Mouse (Mus musculus) CH12.LX (cell line): ENCODE results near the gene Arrdc3. TPM values are rescaled to one million over a fixed set of nuclear protein-coding genes. Genes with fewer than 3 reads are reported as not detected.

Source experiments
- DNase-seq: peaks from one replicate; pipeline ENCODE4 v3.0.0-alpha.2; 2013; ENCODE audit errors: extremely low read depth
- H3K27ac ChIP-seq: 2 replicates; pipeline ENCODE4 v1.5.1; 2012; ENCODE audit warnings: low read depth, mild to moderate bottlenecking, control low read depth, moderate library complexity; ENCODE audit not compliant: insufficient read depth
- H3K27me3 ChIP-seq: replicated peaks from 2 replicates; pipeline ENCODE3; 2012; ENCODE audit warnings: inconsistent platforms
- H3K36me3 ChIP-seq, 2 experiments: replicated peaks in 1 of 2; 2 replicates each; pipeline versions ENCODE3 to v1.6.1; 2012; ENCODE audit warnings: inconsistent platforms in 1 of 2, low read length in 1 of 2, mild to moderate bottlenecking in 1 of 2, mixed read lengths in 1 of 2, moderate library complexity in 1 of 2; ENCODE audit not compliant: control insufficient read depth in 1 of 2, insufficient read depth in 1 of 2
- H3K4me1 ChIP-seq, 2 experiments: 2 replicates each; pipeline ENCODE4 v1.6.1; 2012; ENCODE audit warnings: inconsistent platforms in 1 of 2, moderate library complexity in 1 of 2; ENCODE audit not compliant: insufficient read depth in 2 of 2, control insufficient read depth in 1 of 2
- H3K4me2 ChIP-seq: 2 replicates; pipeline ENCODE4 v1.6.1; 2012; ENCODE audit warnings: low read depth, mild to moderate bottlenecking, control low read depth; ENCODE audit not compliant: poor library complexity, insufficient read depth, severe bottlenecking
- H3K4me3 ChIP-seq, 3 experiments: fragments of 150-350 bp in 1 of 3; sonication (generic) in 1 of 3; replicated peaks in 1 of 3; 2 replicates each; pipeline versions ENCODE3 to v1.5.1; 2011 to 2012; ENCODE audit warnings: low read depth in 2 of 3, low read length in 2 of 3, mild to moderate bottlenecking in 2 of 3, moderate library complexity in 2 of 3, control low read depth in 1 of 3, improper control_type of control experiment in 1 of 3, inconsistent platforms in 1 of 3, mixed read lengths in 1 of 3; ENCODE audit not compliant: poor library complexity in 1 of 3
- H3K79me2 ChIP-seq: replicated peaks from 2 replicates; pipeline ENCODE4 v1.6.1; 2012; ENCODE audit warnings: mild to moderate bottlenecking, moderate library complexity; ENCODE audit not compliant: control insufficient read depth, poor library complexity, insufficient read depth, severe bottlenecking; ENCODE audit errors: extremely low read depth
- H3K9ac ChIP-seq: 2 replicates; pipeline ENCODE4 v1.6.1; 2012; ENCODE audit warnings: low read depth, mild to moderate bottlenecking, control low read depth, moderate library complexity; ENCODE audit not compliant: insufficient read depth
- H3K9me3 ChIP-seq: replicated peaks from 2 replicates; pipeline ENCODE3; 2012; ENCODE audit warnings: low read length, inconsistent platforms, mixed read lengths
- BHLHE40 ChIP-seq: IDR thresholded peaks from 2 replicates; pipeline ENCODE4 v1.6.1; 2011; ENCODE audit warnings: mild to moderate bottlenecking, low read depth, low read length, improper control_type of control experiment
- E2F4 ChIP-seq: IDR thresholded peaks from 2 replicates; pipeline ENCODE4 v1.6.1; 2011; ENCODE audit warnings: low read depth, low read length, improper control_type of control experiment; ENCODE audit not compliant: insufficient replicate concordance
- EP300 ChIP-seq: IDR thresholded peaks from 2 replicates; pipeline ENCODE4 v1.6.1; 2011; ENCODE audit warnings: low read length, improper control_type of control experiment
- IRF4 ChIP-seq: IDR thresholded peaks from 2 replicates; pipeline ENCODE4 v1.6.1; 2014; ENCODE audit warnings: low read depth, mild to moderate bottlenecking, inconsistent platforms, low read length, improper control_type of control experiment
- JUN ChIP-seq: IDR thresholded peaks from 2 replicates; pipeline ENCODE4 v1.6.1; 2011; ENCODE audit warnings: low read depth, mild to moderate bottlenecking, low read length, improper control_type of control experiment, moderate library complexity; ENCODE audit not compliant: insufficient read depth
- JUND ChIP-seq: conservative IDR thresholded peaks from 2 replicates; pipeline ENCODE4 v1.6.1; 2011; ENCODE audit warnings: low read depth, low read length, improper control_type of control experiment
- KAT2A ChIP-seq: IDR thresholded peaks from 2 replicates; pipeline ENCODE4 v1.6.1; 2012; ENCODE audit warnings: low read length, improper control_type of control experiment, inconsistent platforms; ENCODE audit not compliant: insufficient replicate concordance
- MAX ChIP-seq: IDR thresholded peaks from 2 replicates; pipeline ENCODE4 v1.6.1; 2011; ENCODE audit warnings: low read length, improper control_type of control experiment
- MEF2A ChIP-seq: IDR thresholded peaks from 2 replicates; pipeline ENCODE4 v1.6.1; 2014; ENCODE audit warnings: low read depth, mild to moderate bottlenecking, inconsistent platforms, low read length, improper control_type of control experiment, borderline replicate concordance
- MYC ChIP-seq: IDR thresholded peaks from 2 replicates; pipeline ENCODE4 v1.6.1; 2011; ENCODE audit warnings: low read depth, mild to moderate bottlenecking, improper control_type of control experiment, low read length
- POLR2A ChIP-seq: IDR thresholded peaks from 2 replicates; pipeline ENCODE4 v1.6.1; 2011; ENCODE audit warnings: low read depth, mild to moderate bottlenecking, improper control_type of control experiment, low read length
- POLR2AphosphoS2 ChIP-seq: IDR thresholded peaks from 2 replicates; pipeline ENCODE4 v1.6.1; 2011; ENCODE audit warnings: low read depth, low read length, improper control_type of control experiment
- RCOR1 ChIP-seq: conservative IDR thresholded peaks from 2 replicates; pipeline ENCODE4 v1.6.1; 2012; ENCODE audit warnings: low read depth, mild to moderate bottlenecking, inconsistent platforms, low read length, improper control_type of control experiment
- TBP ChIP-seq: conservative IDR thresholded peaks from 2 replicates; pipeline ENCODE4 v1.6.1; 2011; ENCODE audit warnings: low read depth, low read length, improper control_type of control experiment
- UBTF ChIP-seq: IDR thresholded peaks from 2 replicates; pipeline ENCODE4 v1.6.1; 2012; ENCODE audit warnings: low read depth, mild to moderate bottlenecking, inconsistent platforms, low read length, improper control_type of control experiment, moderate library complexity
- ZC3H11A ChIP-seq: IDR thresholded peaks from 2 replicates; pipeline ENCODE4 v1.6.1; 2012; ENCODE audit warnings: low read depth, mild to moderate bottlenecking, inconsistent platforms, low read length, improper control_type of control experiment
- ZKSCAN1 ChIP-seq: IDR thresholded peaks from 2 replicates; pipeline ENCODE4 v1.6.1; 2012; ENCODE audit warnings: low read depth, inconsistent platforms, low read length, improper control_type of control experiment, borderline replicate concordance
- ZMIZ1 ChIP-seq: IDR thresholded peaks from 2 replicates; pipeline ENCODE4 v1.6.1; 2012; ENCODE audit warnings: low read depth, mild to moderate bottlenecking, inconsistent platforms, low read length, improper control_type of control experiment
- dilution Hi-C: fragments of 300-500 bp; cut with MboI; formaldehyde crosslinking; loops from 2 replicates; pipeline ENCODE4 v1.14.3; 2020; ENCODE audit warnings: low sequenced_read_pairs; ENCODE audit not compliant: extremely low pct_unique_long_range_greater_than_20kb, extremely low pct_ligation_motif_present
- in situ Hi-C: fragments of 300-500 bp; cut with MboI; formaldehyde crosslinking; loops from 3 replicates; pipeline ENCODE4 v1.14.3; 2019; ENCODE audit warnings: low sequenced_read_pairs, low pct_ligation_motif_present, low pct_unique_long_range_greater_than_20kb, mixed read lengths
- polyA plus RNA-seq: library from polyadenylated mRNA; unstranded; fragments of >175 nt; gene quantifications from 2 replicates; pipeline ENCODE4 v1.2.1, GENCODE M21; 2012; ENCODE audit warnings: low read depth; ENCODE audit not compliant: insufficient read length
- total RNA-seq, 2 experiments: library from RNA; depleted of rRNA; stranded (reverse); fragments of 300-350 nt in 1 of 2; fragments of >200 nt in 1 of 2; gene quantifications; 2 replicates each; pipeline ENCODE4 v1.2.3; 2012 to 2014

Arrdc3 gene
- total and polyA plus RNA-seq, 3 experiments = 3.8 to 11.7 (median 5.6) TPM

DNA sequence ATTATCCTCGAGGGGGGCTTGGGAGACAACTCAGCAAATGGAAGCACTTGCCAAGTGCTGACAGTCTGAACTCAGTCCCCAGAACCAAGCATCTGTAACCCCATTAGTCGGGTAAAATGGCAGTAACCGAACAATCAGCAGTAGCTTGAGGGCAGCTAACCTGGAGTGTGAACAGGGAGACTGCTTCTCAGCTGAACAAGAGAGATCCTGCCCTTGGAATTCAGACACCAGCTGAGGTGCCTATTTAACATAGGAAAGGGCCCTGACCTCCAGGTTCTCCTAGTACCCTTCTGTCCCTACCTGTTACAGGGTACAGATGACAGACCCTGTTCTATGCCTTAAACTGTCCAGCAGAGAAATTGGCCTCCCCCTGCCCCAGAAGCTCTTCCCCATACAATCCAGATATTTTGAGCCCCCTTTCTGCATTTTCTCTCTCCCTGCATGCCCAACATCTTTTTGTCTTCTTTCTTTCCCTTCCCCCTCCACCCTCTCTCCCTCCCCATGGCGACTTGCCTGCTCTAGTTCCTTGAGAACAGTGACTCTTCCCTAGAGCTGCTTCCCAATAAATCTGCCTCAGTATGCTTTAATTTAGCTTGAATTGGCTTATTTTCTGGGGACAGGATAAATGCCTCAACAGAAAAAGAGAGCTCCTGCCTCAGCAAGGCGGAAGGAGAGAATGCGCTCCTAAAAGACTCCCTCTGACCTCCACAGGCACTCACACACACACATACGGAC is 38.6 kb downstream of the Arrdc3 start:
- Histone ChIP-seq H3K79me2 (no peaks in the 10 kb centered on the region), H3K9me3 (no peaks in the 10 kb centered on the region), H3K4me3 (no peak overlapping the region), H3K9ac (no peak overlapping the region), H3K27me3 (no peaks in the 10 kb centered on the region), H3K4me2 (no peak overlapping the region), H3K4me1 (no peaks in the 10 kb centered on the region), H3K36me3 (no peaks in the 10 kb centered on the region), H3K27ac (no peak overlapping the region)
- TF ChIP-seq E2F4 (no peak), JUND (no peak), MYC (no peak), ZC3H11A (no peak), RCOR1 (no peak), IRF4 (no peak), POLR2AphosphoS2 (no peak), JUN (no peak), MAX (no peak), UBTF (no peak), KAT2A (no peak)
- in situ Hi-C loops = no loop called here
- dilution Hi-C loops = no loop called here
- DNase-seq = no peak

DNA sequence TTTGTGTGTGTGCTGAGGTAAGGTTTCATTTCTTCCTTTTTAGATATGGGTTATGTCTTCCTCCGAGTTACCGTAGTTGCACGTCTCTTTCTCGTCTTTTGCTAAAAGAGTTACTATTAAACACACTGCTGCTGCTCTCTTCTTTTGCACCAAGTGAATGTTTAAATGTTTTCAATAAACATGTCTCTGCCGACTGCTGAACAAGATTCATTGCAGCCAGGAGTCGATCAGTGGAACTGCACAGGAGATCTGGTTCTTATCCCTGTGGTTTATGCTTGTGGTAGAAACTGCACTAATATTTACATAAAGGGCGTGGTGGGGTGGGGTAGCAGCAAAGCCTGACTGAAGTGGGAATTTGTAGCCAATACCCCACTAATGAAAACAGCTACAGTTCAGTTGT is 45.0 kb downstream of the Arrdc3 start:
- H3K27ac ChIP-seq = no peak overlapping the region
- H3K4me2 ChIP-seq = peak overlapping the region; percentile 78
- no peaks in the 10 kb centered on the region for H3K27me3 ChIP-seq
- no peaks in the 10 kb centered on the region for H3K79me2 ChIP-seq
- no peak overlapping the region for H3K9ac ChIP-seq
- TF ChIP-seq MEF2A = no peak
- no peak for TF ChIP-seq MAX
- no peak for TF ChIP-seq ZMIZ1
- no peak for TF ChIP-seq ZKSCAN1
- 0 out of 2 replicates have a peak, but pooled peaks have one; percentile 40 for TF ChIP-seq TBP
- peak; percentile 10; the same call in 1 of the 2 replicates for TF ChIP-seq BHLHE40
- TF ChIP-seq POLR2A = no peak
- peak; percentile 67 for TF ChIP-seq IRF4
- TF ChIP-seq EP300 = peak; percentile 57; the same call in 1 of the 2 replicates
- TF ChIP-seq, all 38 proteins: peak for 4
- Histone ChIP-seq H3K4me3 (peak overlapping the region; percentile 15 to 48 (median 28)), H3K9me3 (no peaks in the 10 kb centered on the region), H3K36me3 (no peaks in the 10 kb centered on the region), H3K4me1 (peaks cover 6 to 29% of the 10 kb centered on the region in 2 experiments)
- DNase-seq = peak; percentile 77
- in situ Hi-C loops (no loop called here), dilution Hi-C loops (no loop called here)
